Mouse (Mus musculus): Measurements from ENCODE around the gene Sp140.
"Not testable (repeated sequence)": the region's sequence is repeated elsewhere in the genome, so short reads cannot be mapped to it uniquely, and the experiment has no call there.

Gene Sp140

DNA sequence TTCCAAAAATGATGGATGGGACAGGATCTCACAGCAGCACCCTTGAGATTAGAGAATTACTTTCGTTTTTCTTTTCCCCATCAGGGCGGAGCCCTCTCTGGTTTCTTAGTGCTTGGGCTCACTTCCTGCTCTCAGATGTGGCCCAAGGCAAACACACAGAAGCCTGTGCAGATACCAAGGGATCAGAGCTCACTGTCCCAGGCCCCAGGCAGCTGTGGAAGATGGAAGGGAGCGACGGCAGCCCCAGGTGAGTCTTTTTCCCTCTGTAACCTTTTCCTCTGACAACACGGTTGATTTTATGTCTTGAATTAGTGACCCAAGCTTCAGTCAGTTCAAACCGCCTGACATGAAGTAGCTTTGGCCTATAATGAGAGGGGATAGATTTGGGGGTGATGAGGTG, 49.7 kb downstream of the Sp140 start, which contains the start of gene Sp100:
Sp100 (plus strand) TSS at position 108 of the 400 bp plus-strand sequence.
- DNase-seq (ENCODE audit: low spot score in 2 of 2): peak; percentile 30 to 51

DNA sequence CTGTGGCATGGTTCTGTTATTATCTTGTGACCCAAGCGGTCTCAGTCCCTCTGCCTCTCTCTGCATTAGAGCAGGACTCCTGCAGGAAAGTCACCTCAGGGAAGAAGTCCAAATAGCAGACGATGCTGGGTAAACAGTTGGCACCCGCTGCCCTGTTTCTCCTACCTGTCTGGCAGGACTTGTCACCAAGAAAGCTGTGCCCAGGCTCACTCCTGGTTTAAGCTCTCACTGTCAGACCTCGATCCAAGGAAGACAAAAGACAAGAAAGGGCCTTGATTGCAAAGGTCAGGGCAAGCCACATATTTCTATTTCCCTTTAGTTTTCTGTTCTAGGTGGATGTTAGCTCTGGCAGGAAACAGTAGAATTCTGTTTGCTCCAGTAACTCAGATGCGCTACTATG, 50.3 kb downstream of the Sp140 start:
- DNase-seq (ENCODE audit: low spot score in 2 of 2): not testable (repeated sequence)

DNA sequence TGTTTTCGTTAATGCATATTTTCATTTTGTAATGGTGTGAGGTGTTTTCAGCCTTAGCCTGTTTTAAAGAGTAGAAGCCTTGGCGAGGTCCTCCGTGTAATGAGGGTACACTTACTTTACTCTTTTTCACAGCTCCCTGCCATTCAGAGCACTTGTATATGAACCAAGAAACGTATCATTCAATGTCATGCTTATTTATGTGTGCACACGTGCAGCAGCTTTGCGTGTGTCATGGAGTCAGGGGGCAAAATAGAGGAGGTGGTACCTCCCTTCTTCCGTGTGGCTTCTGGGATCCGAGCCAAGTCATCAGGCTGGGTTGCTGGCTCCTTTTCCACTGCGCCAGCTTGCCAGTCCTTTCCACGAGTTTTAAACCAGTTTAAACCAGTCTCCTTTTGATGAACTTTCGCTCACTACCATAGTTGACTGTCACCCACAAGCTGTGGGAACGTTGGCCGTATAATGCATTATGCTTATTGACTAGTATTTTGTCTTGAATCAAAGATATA, 51.6 kb downstream of the Sp140 start:
- not testable (repeated sequence) for DNase-seq (ENCODE audit: low spot score in 2 of 2)

GRCm38 (mm10) chr1:85657211-85657610, 57.0 kb downstream of the Sp140 start:
- not testable (repeated sequence) for DNase-seq (ENCODE audit: low spot score in 2 of 2)

- no peak for DNase-seq (ENCODE audit: low spot score in 2 of 2)
Measured at GRCm38 (mm10) chr1:85664266-85664665, 64.1 kb downstream of the Sp140 start.

DNA sequence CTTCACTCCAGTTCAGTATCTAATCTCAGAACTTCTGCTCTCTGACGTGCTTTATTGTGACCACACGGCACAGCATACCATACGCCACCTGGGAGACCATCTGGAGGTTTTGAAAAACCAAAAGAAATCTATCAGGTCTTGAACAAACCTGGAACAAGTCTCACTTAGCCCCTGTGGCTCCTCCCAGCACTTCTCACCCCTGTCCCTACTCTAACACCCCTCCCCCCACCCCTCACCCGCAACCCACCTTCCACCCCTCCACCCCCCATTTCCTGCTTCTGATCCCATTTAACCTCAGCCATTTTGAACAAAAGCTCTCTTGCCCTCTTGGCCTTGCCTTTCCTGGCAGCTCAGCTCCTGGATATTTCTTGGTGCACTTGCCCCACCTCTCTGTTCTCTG, 80.0 kb downstream of the Sp140 start:
- peak; percentile 45 to 61 for DNase-seq (ENCODE audit: low spot score in 2 of 2)

DNA sequence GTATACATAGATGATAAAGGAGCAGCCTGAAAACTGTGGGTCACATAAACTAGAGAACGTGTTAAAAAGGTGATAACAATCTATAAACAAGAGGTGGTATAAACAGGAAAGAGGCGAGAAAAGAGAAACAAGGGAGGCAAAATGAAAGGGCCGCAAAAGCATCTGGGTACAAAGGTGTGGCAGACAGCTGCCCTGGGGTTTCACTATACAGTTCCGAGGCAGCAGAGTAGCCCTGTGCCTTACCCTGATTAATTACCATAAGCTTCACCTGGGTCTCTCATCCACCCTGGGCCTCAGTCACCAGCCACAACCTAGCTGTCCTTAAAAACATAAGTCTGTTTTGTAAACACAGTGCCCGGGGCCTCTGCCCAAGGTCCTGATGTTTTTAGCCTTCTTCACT, 86.5 kb downstream of the Sp140 start:
- DNase-seq (ENCODE audit: low spot score in 2 of 2): peak; percentile 33 to 58

- DNase-seq (ENCODE audit: low spot score in 2 of 2): peak; percentile 71 to 77
Measured at GRCm38 (mm10) chr1:85687346-85687745, 87.2 kb downstream of the Sp140 start.

GRCm38 (mm10) chr1:85690544-85690943, 90.4 kb downstream of the Sp140 start:
- DNase-seq (ENCODE audit: low spot score in 2 of 2): no peak

DNA sequence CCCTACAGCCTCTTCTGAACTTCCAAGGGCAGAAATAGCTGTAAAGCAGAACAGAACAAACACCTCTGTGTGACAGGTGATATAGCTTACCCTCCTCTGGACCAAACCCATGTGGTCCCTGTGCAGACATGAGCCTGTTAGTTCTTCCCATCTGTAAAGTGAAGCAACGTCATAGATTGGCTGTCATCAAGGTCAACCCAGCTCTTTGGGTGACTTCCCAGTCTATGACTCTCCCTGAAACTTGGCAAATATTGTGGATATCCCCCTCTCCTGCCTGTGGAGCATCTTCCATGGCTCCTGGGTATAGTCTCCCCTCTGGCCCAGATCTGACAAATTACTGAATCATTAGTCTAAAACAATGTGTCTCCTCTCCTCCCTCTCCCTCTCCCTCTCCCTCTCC, 92.1 kb downstream of the Sp140 start:
- DNase-seq (ENCODE audit: low spot score in 2 of 2): no peak

DNA sequence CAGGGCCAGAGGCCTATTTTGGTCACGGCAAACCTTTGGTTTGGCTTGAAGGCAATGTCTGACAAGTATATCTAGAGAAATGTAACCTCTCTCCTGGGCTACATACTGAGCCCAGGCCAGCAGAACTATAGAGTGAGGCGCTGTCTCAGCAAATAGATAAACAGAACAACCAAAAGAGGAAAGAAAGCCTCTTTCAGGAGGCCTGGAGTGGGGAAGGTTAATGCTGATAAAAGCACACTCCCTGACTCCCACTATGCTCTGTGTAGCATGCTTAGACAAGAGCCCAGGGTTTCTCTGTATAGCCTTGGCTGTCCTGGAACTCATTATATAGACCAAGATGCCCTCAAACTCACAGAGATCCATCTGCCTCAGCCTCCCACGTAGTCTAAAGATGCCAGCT, 93.1 kb downstream of the Sp140 start:
- DNase-seq (ENCODE audit: low spot score in 2 of 2): no peak
